Mouse (Mus musculus) liver, embryonic 13.5 days (tissue): ENCODE measurements at regions not wholly inside any gene's neighbourhood (a gene's known extent, or its start where the extent isn't known, plus 50 kb on each side); places are given as distances from the start of the nearest gene placed in this dataset.

ENCODE experiments used
- ATAC-seq: fragments of 200-750 bp; cut with Nextera tagmentation; 2 replicates; pipeline ENCODE4 v1.8.0; 2017; ENCODE audit warnings: low read depth, mild to moderate bottlenecking, moderate number of reproducible peaks, moderate library complexity
- DNase-seq: peaks from one replicate; pipeline ENCODE4 v3.0.0; 2022
- H3K27ac ChIP-seq: fragments of 300-500 bp; sonication (generic); 2 replicates; pipeline ENCODE4 v1.5.1; 2015; ENCODE audit warnings: moderate library complexity, mild to moderate bottlenecking, inconsistent platforms
- H3K27me3 ChIP-seq: fragments of 300-500 bp; sonication (generic); 2 replicates; pipeline ENCODE4 v1.6.1; 2015; ENCODE audit warnings: mild to moderate bottlenecking, inconsistent platforms
- H3K36me3 ChIP-seq: fragments of 300-500 bp; sonication (generic); 2 replicates; pipeline ENCODE4 v1.6.1; 2015; ENCODE audit warnings: mild to moderate bottlenecking, inconsistent platforms
- H3K4me1 ChIP-seq: fragments of 300-500 bp; sonication (generic); replicated peaks from 2 replicates; pipeline ENCODE4 v1.6.1; 2015; ENCODE audit warnings: inconsistent platforms
- H3K4me2 ChIP-seq: fragments of 300-500 bp; sonication (generic); 2 replicates; pipeline ENCODE4 v1.6.1; 2015; ENCODE audit warnings: inconsistent platforms, mild to moderate bottlenecking, moderate library complexity
- H3K4me3 ChIP-seq: fragments of 300-500 bp; sonication (generic); replicated peaks from 2 replicates; pipeline ENCODE4 v1.5.1; 2015; ENCODE audit warnings: mild to moderate bottlenecking, inconsistent platforms
- H3K9ac ChIP-seq: fragments of 300-500 bp; sonication (generic); 2 replicates; pipeline ENCODE4 v1.6.1; 2015; ENCODE audit warnings: mild to moderate bottlenecking, inconsistent platforms
- H3K9me3 ChIP-seq: fragments of 300-500 bp; sonication (generic); replicated peaks from 2 replicates; pipeline ENCODE4 v1.6.1; 2016; ENCODE audit warnings: inconsistent platforms
- WGBS: fragments of 180-500 bp; shearing (Covaris S2); methylation state at CpG from one replicate; pipeline ENCODE4 v1.1.7; 2015; ENCODE audit not compliant: insufficient replicate concordance; 5-methylcytosine and 5-hydroxymethylcytosine counted together

- WGBS = under 1% methylated on average over 31 of the region's 31 CpGs
- Histone ChIP-seq H3K9me3 (no peaks in the 10 kb centered on the region), H3K4me1 (peaks cover 39% of the 10 kb centered on the region), H3K27ac (peak overlapping the region; percentile 50; the same call in 1 of the 2 replicates), H3K36me3 (no peaks in the 10 kb centered on the region), H3K9ac (peak overlapping the region; percentile 73), H3K27me3 (peaks cover 38% of the 10 kb centered on the region), H3K4me3 (peak overlapping the region; percentile 75), H3K4me2 (peak overlapping the region; percentile 88)
- ATAC-seq (no peak), DNase-seq (no peak)
These were observed 63.5 kb upstream of the Ak4 start for GRCm38 (mm10) chr4:101355431-101356092.

- Histone ChIP-seq H3K36me3 (no peaks in the 10 kb centered on the region), H3K4me1 (peaks cover 39% of the 10 kb centered on the region), H3K27me3 (peaks cover 38% of the 10 kb centered on the region), H3K4me3 (peak overlapping the region; percentile 75), H3K4me2 (peak overlapping the region; percentile 88), H3K9me3 (no peaks in the 10 kb centered on the region), H3K9ac (peak overlapping the region; percentile 73; the same call in 1 of the 2 replicates), H3K27ac (no peak overlapping the region)
- WGBS = 24% methylated on average over 7 of the region's 7 CpGs
- ATAC-seq (no peak), DNase-seq (no peak)
These were observed 64.1 kb upstream of the Ak4 start for GRCm38 (mm10) chr4:101354951-101355350.

DNA sequence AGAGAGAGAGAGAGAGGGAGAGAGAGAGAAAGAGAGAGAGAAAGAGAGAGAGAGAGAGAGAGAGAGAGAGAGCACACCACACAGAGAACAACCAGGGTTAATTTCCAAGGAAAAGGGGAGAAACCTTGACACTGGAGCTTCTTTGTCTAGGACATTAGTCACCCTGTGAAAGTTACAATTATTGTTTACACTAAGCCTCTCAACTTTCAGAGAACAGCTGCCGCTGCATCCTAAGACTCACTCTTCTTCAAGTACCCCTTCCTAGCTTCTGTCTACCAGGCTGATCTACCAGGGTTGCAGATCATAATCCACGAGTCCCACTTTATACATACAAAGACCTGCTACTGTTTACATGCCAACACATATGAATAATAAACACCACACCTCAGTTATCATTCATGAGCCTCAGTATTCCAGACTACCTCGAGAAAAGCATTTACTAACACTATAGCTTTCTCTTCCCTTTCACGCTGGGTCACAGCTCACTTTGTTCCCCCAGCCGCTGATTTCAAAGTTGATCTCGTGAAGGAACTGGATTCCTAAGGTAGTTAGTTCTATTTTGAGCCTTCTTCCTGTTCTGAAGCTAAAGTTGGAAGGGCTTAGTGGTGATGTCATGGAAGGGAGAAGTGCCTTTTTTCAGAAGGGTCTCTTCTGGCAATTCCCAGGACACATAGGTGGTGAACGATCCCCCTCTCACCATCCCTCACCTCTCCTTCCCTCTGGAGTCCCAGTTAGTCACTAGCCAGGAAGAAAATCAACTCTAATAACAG, 64.8 kb upstream of the Ak4 start:
- WGBS = 22% methylated on average over 7 of the region's 7 CpGs
- H3K4me2 ChIP-seq = peak overlapping the region; percentile 88
- no peaks in the 10 kb centered on the region for H3K36me3 ChIP-seq
- no peak overlapping the region for H3K27ac ChIP-seq
- H3K4me3 ChIP-seq = no peak overlapping the region
- H3K9me3 ChIP-seq = no peaks in the 10 kb centered on the region
- H3K9ac ChIP-seq = peak overlapping the region; percentile 37; the same call in 1 of the 2 replicates
- ATAC-seq = no peak
- DNase-seq = no peak
- peaks cover 38% of the 10 kb centered on the region for H3K4me1 ChIP-seq
- peaks cover 38% of the 10 kb centered on the region for H3K27me3 ChIP-seq

DNA sequence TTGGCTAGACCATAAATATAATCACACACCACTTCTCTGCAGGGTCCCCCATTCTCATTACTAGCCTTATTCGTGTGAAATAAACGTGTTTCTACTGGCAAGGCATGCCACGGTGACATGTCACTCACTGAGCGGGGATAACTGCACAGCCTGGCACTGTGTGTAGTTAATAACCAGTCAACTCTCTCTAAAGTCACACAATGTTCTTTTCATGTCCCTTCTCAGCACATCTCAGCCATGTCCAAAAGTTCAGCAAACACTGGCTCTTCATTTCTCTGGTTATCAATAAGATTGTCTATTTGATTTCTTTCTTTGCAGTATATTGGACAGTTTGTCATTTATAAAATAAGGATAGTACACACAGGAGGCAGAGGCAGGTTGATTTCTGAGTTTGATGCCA, 66.9 kb upstream of the Ak4 start:
- Histone ChIP-seq H3K4me3 (no peak overlapping the region), H3K9me3 (no peaks in the 10 kb centered on the region), H3K36me3 (no peaks in the 10 kb centered on the region), H3K4me1 (peaks cover 17% of the 10 kb centered on the region), H3K27ac (no peak overlapping the region), H3K27me3 (peaks cover 30% of the 10 kb centered on the region), H3K9ac (no peak overlapping the region), H3K4me2 (no peak overlapping the region)
- ATAC-seq = no peak
- DNase-seq = no peak
- 75% methylated on average over 4 of the region's 4 CpGs for WGBS

DNA sequence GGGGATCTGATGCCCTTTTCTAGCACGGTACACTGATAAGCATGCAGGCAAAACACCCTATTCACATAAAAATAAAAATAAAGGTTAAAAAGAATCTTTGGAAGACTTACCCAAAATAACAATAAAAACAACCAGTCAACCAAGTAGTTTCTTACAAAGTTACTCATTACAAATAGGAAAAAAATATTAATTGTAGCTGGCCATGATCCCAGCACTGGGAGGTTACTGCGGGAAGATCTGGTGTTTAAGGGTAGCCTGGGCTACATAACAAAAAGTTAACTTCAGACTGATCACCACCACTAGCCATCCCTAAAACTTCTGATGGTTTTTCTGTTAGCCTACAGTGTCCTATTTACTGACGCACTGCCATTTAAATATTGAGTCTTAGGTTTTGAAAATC, 67.4 kb upstream of the Ak4 start:
- Histone ChIP-seq H3K4me1 (peaks cover 12% of the 10 kb centered on the region), H3K4me3 (no peak overlapping the region), H3K27ac (no peak overlapping the region), H3K9me3 (no peaks in the 10 kb centered on the region), H3K36me3 (no peaks in the 10 kb centered on the region; the same call in 1 of the 2 replicates), H3K27me3 (peaks cover 27% of the 10 kb centered on the region), H3K4me2 (no peak overlapping the region), H3K9ac (no peak overlapping the region)
- WGBS = 80% methylated on average over 3 of the region's 3 CpGs
- ATAC-seq (no peak), DNase-seq (no peak)

DNA sequence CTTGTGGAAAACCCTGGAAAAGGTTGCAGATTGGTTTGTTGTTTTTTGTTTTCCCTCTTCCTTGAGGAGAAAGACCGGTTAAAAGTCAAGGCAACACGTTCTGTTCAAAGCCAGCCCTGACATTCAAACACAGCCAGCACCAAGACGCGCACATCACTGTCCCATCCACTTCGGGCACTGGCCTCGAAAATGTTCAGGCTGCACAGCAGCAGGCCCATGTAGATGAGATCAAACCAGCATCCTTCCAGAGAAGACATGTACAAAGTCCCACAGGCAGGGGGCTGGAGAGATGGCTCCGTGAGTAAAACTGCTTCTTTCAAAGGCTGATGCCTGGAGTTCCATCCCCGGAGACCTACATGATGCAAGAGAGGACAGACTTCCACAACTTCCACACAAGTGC, 68.4 kb upstream of the Ak4 start:
- 84% methylated on average over 8 of the region's 8 CpGs for WGBS
- ATAC-seq = no peak
- Histone ChIP-seq H3K27ac (no peak overlapping the region), H3K4me2 (no peak overlapping the region), H3K9me3 (no peaks in the 10 kb centered on the region), H3K4me3 (no peak overlapping the region), H3K4me1 (peaks cover 12% of the 10 kb centered on the region), H3K9ac (no peak overlapping the region), H3K27me3 (peaks cover 18% of the 10 kb centered on the region), H3K36me3 (no peaks in the 10 kb centered on the region; the same call in 1 of the 2 replicates)
- DNase-seq = no peak

DNA sequence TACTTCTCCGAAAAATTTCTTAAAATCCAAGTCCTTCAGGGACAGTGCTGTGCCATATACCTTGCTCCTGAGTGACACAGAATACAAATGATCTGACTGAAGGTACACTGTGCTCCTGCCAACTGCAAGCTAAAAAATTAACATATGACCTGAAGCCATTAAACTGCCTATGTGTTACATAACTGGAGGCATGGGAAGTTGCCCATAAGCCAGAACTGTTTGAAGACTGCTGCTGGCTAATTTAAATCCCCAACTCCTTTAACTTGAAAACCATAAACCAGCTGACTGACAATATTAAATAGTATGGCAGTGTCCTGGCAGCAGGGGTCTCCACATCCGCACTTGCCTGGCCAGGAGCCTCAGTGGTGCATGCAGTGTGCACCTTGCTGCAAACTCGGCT, 68.9 kb upstream of the Ak4 start:
- H3K27me3 ChIP-seq = peaks cover 14% of the 10 kb centered on the region
- ATAC-seq = no peak

GRCm38 (mm10) chr4:101349413-101349812, 69.7 kb upstream of the Ak4 start:
- H3K9ac ChIP-seq = no peak overlapping the region
- ATAC-seq (no peak), DNase-seq (peak; percentile 22)
- no peak overlapping the region for H3K4me3 ChIP-seq
- H3K36me3 ChIP-seq = no peaks in the 10 kb centered on the region; the same call in 1 of the 2 replicates
- H3K9me3 ChIP-seq = no peaks in the 10 kb centered on the region
- H3K27me3 ChIP-seq = peaks cover 6% of the 10 kb centered on the region; the same call in 1 of the 2 replicates
- no peak overlapping the region for H3K4me2 ChIP-seq
- no peak overlapping the region for H3K27ac ChIP-seq
- H3K4me1 ChIP-seq = peaks cover under 1% of the 10 kb centered on the region; the same call in 1 of the 2 replicates
- 6% methylated on average over 4 of the region's 4 CpGs for WGBS

More for the DNA sequence above, 68.9 kb upstream of the Ak4 start:
- Histone ChIP-seq H3K9me3 (no peaks in the 10 kb centered on the region), H3K36me3 (no peaks in the 10 kb centered on the region; the same call in 1 of the 2 replicates), H3K27ac (no peak overlapping the region), H3K4me1 (peaks cover 8% of the 10 kb centered on the region), H3K4me3 (no peak overlapping the region), H3K9ac (no peak overlapping the region), H3K4me2 (no peak overlapping the region)
- no peak for DNase-seq
- 79% methylated on average over 3 of the region's 3 CpGs for WGBS

DNA sequence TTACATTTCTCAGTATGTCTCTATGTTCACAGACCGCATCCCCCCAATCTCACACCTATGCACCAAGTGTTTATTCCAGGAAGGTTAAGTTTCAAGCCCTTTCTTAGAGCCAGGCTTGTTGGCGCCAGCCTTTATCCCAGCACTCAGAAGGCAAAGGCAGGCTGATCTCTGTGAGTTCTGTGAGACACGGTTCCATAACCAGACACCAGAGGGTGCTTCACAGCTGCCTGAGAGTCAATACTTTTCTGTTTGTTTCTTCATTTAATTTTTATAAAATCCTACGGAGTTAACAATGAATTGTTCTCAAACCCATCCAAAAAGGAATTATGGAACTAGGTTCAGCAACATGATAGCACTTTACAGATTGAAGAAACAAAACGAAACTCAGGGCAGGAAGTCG, 71.8 kb upstream of the Ak4 start:
- Histone ChIP-seq H3K27ac (no peak overlapping the region), H3K36me3 (no peaks in the 10 kb centered on the region; the same call in 1 of the 2 replicates), H3K4me3 (no peak overlapping the region), H3K9ac (no peak overlapping the region), H3K4me2 (no peak overlapping the region), H3K4me1 (no peaks in the 10 kb centered on the region), H3K27me3 (no peaks in the 10 kb centered on the region), H3K9me3 (no peaks in the 10 kb centered on the region)
- DNase-seq (no peak), ATAC-seq (no peak)
- 66% methylated on average over 6 of the region's 6 CpGs for WGBS

GRCm38 (mm10) chr4:101342071-101342762, 76.9 kb upstream of the Ak4 start:
- no peak overlapping the region for H3K27ac ChIP-seq
- no peak for DNase-seq
- H3K36me3 ChIP-seq = no peaks in the 10 kb centered on the region; the same call in 1 of the 2 replicates
- H3K9ac ChIP-seq = no peak overlapping the region
- WGBS = 76% methylated on average over 8 of the region's 8 CpGs
- H3K4me2 ChIP-seq = no peak overlapping the region
- no peak overlapping the region for H3K4me3 ChIP-seq
- H3K4me1 ChIP-seq = no peaks in the 10 kb centered on the region
- H3K27me3 ChIP-seq = no peaks in the 10 kb centered on the region
- no peaks in the 10 kb centered on the region for H3K9me3 ChIP-seq
- no peak for ATAC-seq

DNA sequence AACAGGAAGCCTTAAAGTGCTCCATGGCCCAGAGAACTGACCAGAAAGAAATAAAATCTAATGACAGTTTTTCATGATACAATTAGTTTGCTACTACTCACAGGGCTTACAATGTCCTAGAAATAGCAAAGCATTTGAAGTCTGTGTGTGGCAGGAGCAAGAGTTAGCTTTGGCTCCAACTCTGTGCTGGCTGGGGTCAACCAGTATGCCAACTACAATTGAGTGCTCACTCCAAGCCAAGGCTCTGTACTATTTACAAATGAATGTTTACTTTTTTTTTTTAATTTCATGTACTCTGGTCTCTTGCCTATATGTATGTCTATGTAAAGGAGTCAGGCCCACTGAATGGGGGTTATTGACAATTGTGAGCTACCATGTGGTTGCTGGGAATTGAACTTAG, 75.7 kb upstream of the Jak1 start:
- no peak for DNase-seq

More for the DNA sequence above, 75.7 kb upstream of the Jak1 start:
- H3K9ac ChIP-seq = no peak overlapping the region
- H3K9me3 ChIP-seq = no peaks in the 10 kb centered on the region
- no peaks in the 10 kb centered on the region for H3K36me3 ChIP-seq
- H3K4me2 ChIP-seq = no peak overlapping the region
- no peak for ATAC-seq
- no peaks in the 10 kb centered on the region for H3K27me3 ChIP-seq
- H3K4me3 ChIP-seq = no peak overlapping the region
- H3K27ac ChIP-seq = no peak overlapping the region
- no peaks in the 10 kb centered on the region for H3K4me1 ChIP-seq
